Mouse (Mus musculus): Measurements from ENCODE around the gene Rbfox2. TPM values are rescaled to one million over a fixed set of nuclear protein-coding genes. Genes with fewer than 3 reads are reported as not detected.

Rbfox2 gene
- polyA plus RNA-seq, 1 experiment from 2014 or later: 53.2 TPM

GRCm38 (mm10) chr15:77304960-77305359, 1.8 kb downstream of the Rbfox2 start:
- in situ Hi-C loops (cut with MboI; ENCODE audit: low pct_unique_long_range_greater_than_20kb): no loop called here
- ATAC-seq: no peak
- POLR2A ChIA-PET: no interaction called here

GRCm38 (mm10) chr15:77301122-77301521, 5.7 kb downstream of the Rbfox2 start:
- no peak for TF ChIP-seq CTCF (IDR thresholded peaks at IDR 0.05)
- in situ Hi-C loops (cut with MboI; ENCODE audit: low pct_unique_long_range_greater_than_20kb): no loop called here
- POLR2A ChIA-PET: no interaction called here
- H3K27me3 ChIP-seq: no peaks in the 10 kb centered on the region
- DNase-seq (ENCODE audit: low read depth, low spot score) (no peak), ATAC-seq (no peak)
- CTCF ChIA-PET: interaction anchor here (1.5 kb wide), 1 partner anchor 16 kb away, joined by 3 read pairs; no protein-coding TSS in a partner anchor

More at GRCm38 (mm10) chr15:77304960-77305359, 1.8 kb downstream of the Rbfox2 start:
- H3K27me3 ChIP-seq: no peaks in the 10 kb centered on the region
- no peak for TF ChIP-seq CTCF (IDR thresholded peaks at IDR 0.05)
- CTCF ChIA-PET: interaction anchor here (1.8 kb wide), 1 partner anchor 13 kb away, joined by 8 read pairs; no protein-coding TSS in a partner anchor
- no peak for DNase-seq (ENCODE audit: low read depth, low spot score)

- ChIA-PET CTCF (interaction anchor here (0.9 to 1.1 kb wide), 2 partner anchors 13 to 22 kb away, joined by 3 read pairs; no protein-coding TSS in a partner anchor), POLR2A (no interaction called here)
- in situ Hi-C loops (cut with MboI; ENCODE audit: low pct_unique_long_range_greater_than_20kb): no loop called here
- no peaks in the 10 kb centered on the region for H3K27me3 ChIP-seq
- ATAC-seq (no peak), DNase-seq (ENCODE audit: low read depth, low spot score) (no peak)
- TF ChIP-seq CTCF (IDR thresholded peaks at IDR 0.05): no peak
These were observed 8.2 kb downstream of the Rbfox2 start for GRCm38 (mm10) chr15:77298564-77298963.

- CTCF ChIA-PET: interaction anchor here (1.1 kb wide), 1 partner anchor 20 kb away, joined by 3 read pairs; no protein-coding TSS in a partner anchor
These were observed 10.2 kb downstream of the Rbfox2 start for GRCm38 (mm10) chr15:77296635-77297034.

GRCm38 (mm10) chr15:77293493-77293892, 13.3 kb downstream of the Rbfox2 start:
- ChIA-PET POLR2A (interaction anchor here (0.7 kb wide), 1 partner anchor 10 kb away, joined by 3 read pairs; no protein-coding TSS in a partner anchor), CTCF (no interaction called here)
- in situ Hi-C loops (cut with MboI; ENCODE audit: low pct_unique_long_range_greater_than_20kb): no loop called here
- no peak for TF ChIP-seq CTCF (IDR thresholded peaks at IDR 0.05)
- ATAC-seq (no peak), DNase-seq (ENCODE audit: low read depth, low spot score) (no peak)
- H3K27me3 ChIP-seq: no peaks in the 10 kb centered on the region

More at GRCm38 (mm10) chr15:77296635-77297034, 10.2 kb downstream of the Rbfox2 start:
- no peak for DNase-seq (ENCODE audit: low read depth, low spot score)
- no peak for TF ChIP-seq CTCF (IDR thresholded peaks at IDR 0.05)
- POLR2A ChIA-PET: interaction anchor here (0.8 to 1.6 kb wide), 2 partner anchors 10 to 21 kb away, joined by 3 to 5 read pairs; partner anchors contain the start of gene Rbfox2
- no peaks in the 10 kb centered on the region for H3K27me3 ChIP-seq
- no peak for ATAC-seq
- in situ Hi-C loops (cut with MboI; ENCODE audit: low pct_unique_long_range_greater_than_20kb): no loop called here

GRCm38 (mm10) chr15:77292381-77292780, 14.4 kb downstream of the Rbfox2 start:
- DNase-seq (ENCODE audit: low read depth, low spot score) (no peak), ATAC-seq (no peak)
- no peaks in the 10 kb centered on the region for H3K27me3 ChIP-seq
- ChIA-PET CTCF (interaction anchor here (1.1 to 2.3 kb wide), 3 partner anchors 11 to 28 kb away, joined by 3 to 8 read pairs (median 5); no protein-coding TSS in a partner anchor), POLR2A (interaction anchor here (1.0 kb wide), 1 partner anchor 22 kb away, joined by 3 read pairs; no protein-coding TSS in a partner anchor)
- no peak for TF ChIP-seq CTCF (IDR thresholded peaks at IDR 0.05)
- in situ Hi-C loops (cut with MboI; ENCODE audit: low pct_unique_long_range_greater_than_20kb): no loop called here

- DNase-seq (ENCODE audit: low read depth, low spot score): no peak
- in situ Hi-C loops (cut with MboI; ENCODE audit: low pct_unique_long_range_greater_than_20kb): no loop called here
- H3K27me3 ChIP-seq: no peaks in the 10 kb centered on the region
- no peak for ATAC-seq
- ChIA-PET CTCF (interaction anchor here (0.6 to 2.3 kb wide), 4 partner anchors 14 to 55 kb away, joined by 3 to 8 read pairs (median 3); no protein-coding TSS in a partner anchor), POLR2A (interaction anchor here (1.0 kb wide), 1 partner anchor 21 kb away, joined by 3 read pairs; no protein-coding TSS in a partner anchor)
- TF ChIP-seq CTCF (IDR thresholded peaks at IDR 0.05): no peak
These were observed 15.3 kb downstream of the Rbfox2 start for GRCm38 (mm10) chr15:77291471-77291870.

GRCm38 (mm10) chr15:77290352-77290751, 16.5 kb downstream of the Rbfox2 start:
- ChIA-PET POLR2A (no interaction called here), CTCF (interaction anchor here (1.0 kb wide), 1 partner anchor 8 kb away, joined by 3 read pairs; no protein-coding TSS in a partner anchor)
- in situ Hi-C loops (cut with MboI; ENCODE audit: low pct_unique_long_range_greater_than_20kb): no loop called here
- DNase-seq (ENCODE audit: low read depth, low spot score): no peak
- no peaks in the 10 kb centered on the region for H3K27me3 ChIP-seq
- no peak for ATAC-seq
- no peak for TF ChIP-seq CTCF (IDR thresholded peaks at IDR 0.05)

GRCm38 (mm10) chr15:77280130-77280529, 26.7 kb downstream of the Rbfox2 start:
- no peaks in the 10 kb centered on the region for H3K27me3 ChIP-seq
- POLR2A ChIA-PET: no interaction called here
- DNase-seq (ENCODE audit: low read depth, low spot score) (no peak), ATAC-seq (no peak)
- in situ Hi-C loops (cut with MboI; ENCODE audit: low pct_unique_long_range_greater_than_20kb): no loop called here
- CTCF ChIA-PET: no interaction called here
- TF ChIP-seq CTCF (IDR thresholded peaks at IDR 0.05): no peak

GRCm38 (mm10) chr15:77278825-77279224, 28.0 kb downstream of the Rbfox2 start:
- ChIA-PET CTCF (no interaction called here), POLR2A (no interaction called here)
- in situ Hi-C loops (cut with MboI; ENCODE audit: low pct_unique_long_range_greater_than_20kb): no loop called here
- DNase-seq (ENCODE audit: low read depth, low spot score): no peak
- no peak for TF ChIP-seq CTCF (IDR thresholded peaks at IDR 0.05)
- no peaks in the 10 kb centered on the region for H3K27me3 ChIP-seq
- ATAC-seq: no peak

All from Patski (cell line).